Mouse (Mus musculus) midbrain, postnatal 0 days (tissue): ENCODE data around the gene Gm44973. TPM values are rescaled to one million over a fixed set of nuclear protein-coding genes. Genes with fewer than 3 reads are reported as not detected.

Experiments used
- ATAC-seq: fragments of 200-750 bp; cut with Nextera tagmentation; 2 replicates; pipeline ENCODE4 v1.8.0; 2017; ENCODE audit warnings: moderate number of reproducible peaks, mild to moderate bottlenecking, moderate TSS enrichment, moderate library complexity; ENCODE audit not compliant: low FRiP score
- DNase-seq: peaks from one replicate; pipeline ENCODE4 v3.0.0-alpha.2; 2015; ENCODE audit warnings: low spot score
- H3K27ac ChIP-seq: fragments of 300-500 bp; sonication (generic); 2 replicates; pipeline ENCODE4 v1.5.1; 2014; ENCODE audit warnings: low read depth, mild to moderate bottlenecking, low read length, mixed read lengths
- H3K27me3 ChIP-seq: fragments of 300-500 bp; sonication (generic); 2 replicates; pipeline ENCODE4 v1.6.1; 2014; ENCODE audit warnings: low read length, control low read depth, mixed read lengths; ENCODE audit not compliant: insufficient read depth
- H3K36me3 ChIP-seq: fragments of 300-500 bp; sonication (generic); 2 replicates; pipeline ENCODE4 v1.6.1; 2014; ENCODE audit warnings: low read length, control low read depth, mixed read lengths; ENCODE audit not compliant: insufficient read depth
- H3K4me1 ChIP-seq: fragments of 300-500 bp; sonication (generic); 2 replicates; pipeline ENCODE4 v1.6.1; 2014; ENCODE audit warnings: mild to moderate bottlenecking, control low read depth, antibody characterized with exemption, low read length, mixed read lengths; ENCODE audit not compliant: insufficient read depth
- H3K4me2 ChIP-seq: fragments of 300-500 bp; sonication (generic); 2 replicates; pipeline ENCODE4 v1.6.1; 2014; ENCODE audit warnings: low read depth, mild to moderate bottlenecking, low read length, mixed read lengths; ENCODE audit not compliant: poor library complexity, severe bottlenecking
- H3K4me3 ChIP-seq: fragments of 300-500 bp; sonication (generic); 2 replicates; pipeline ENCODE4 v1.5.1; 2014; ENCODE audit warnings: low read depth, mild to moderate bottlenecking, low read length, moderate library complexity
- H3K9ac ChIP-seq: fragments of 300-500 bp; sonication (generic); replicated peaks from 2 replicates; pipeline ENCODE4 v1.6.1; 2014; ENCODE audit warnings: mild to moderate bottlenecking, low read length, moderate library complexity, mixed read lengths; ENCODE audit not compliant: poor library complexity, severe bottlenecking
- H3K9me3 ChIP-seq: fragments of 300-500 bp; sonication (generic); 2 replicates; pipeline ENCODE4 v1.6.1; 2016; ENCODE audit warnings: low read length, control low read depth
- CTCF ChIP-seq: IDR thresholded peaks from 2 replicates; pipeline ENCODE4 v1.5.1; 2016; ENCODE audit warnings: antibody characterized with exemption, mild to moderate bottlenecking
- WGBS: fragments of 180-500 bp; shearing (Covaris S2); extraction: QIAGEN DNeasy Blood & Tissue Kit; methylation state at CpG from one replicate; pipeline ENCODE4 v1.1.7; 2014; 5-methylcytosine and 5-hydroxymethylcytosine counted together
- polyA plus RNA-seq: library from polyadenylated mRNA; unstranded; fragments of >200 nt; fragmentation: Nextera tagmentation; extraction: Ambion mirVana; gene quantifications from 2 replicates; pipeline ENCODE4 v1.2.1, GENCODE M21; 2015
- total RNA-seq: library from RNA; depleted of rRNA; stranded (reverse); fragments of >200 nt; gene quantifications from 2 replicates; pipeline ENCODE4 v1.2.3, GENCODE M21; 2014

Gene Gm44973
- total and polyA plus RNA-seq, 2 experiments from 2014 or later, result 1.2 TPM; not detected in 1

- no peaks in the 10 kb centered on the region for H3K27me3 ChIP-seq
- peaks cover 21% of the 10 kb centered on the region; the same call in 1 of the 2 replicates for H3K9me3 ChIP-seq
- H3K9ac ChIP-seq, result no peak overlapping the region
- no peak overlapping the region for H3K4me3 ChIP-seq
- H3K4me1 ChIP-seq, result no peaks in the 10 kb centered on the region
- no peak for DNase-seq
- H3K4me2 ChIP-seq, result no peak overlapping the region
- ATAC-seq, result no peak
- WGBS, result 89% methylated on average over 62 of the region's 63 CpGs
- H3K27ac ChIP-seq, result no peak overlapping the region
- H3K36me3 ChIP-seq, result peaks cover 71% of the 10 kb centered on the region
- TF ChIP-seq CTCF, result no peak
Observed at GRCm38 (mm10) chr7:5030554-5031275, 15.4 kb downstream of the Gm44973 start.

DNA sequence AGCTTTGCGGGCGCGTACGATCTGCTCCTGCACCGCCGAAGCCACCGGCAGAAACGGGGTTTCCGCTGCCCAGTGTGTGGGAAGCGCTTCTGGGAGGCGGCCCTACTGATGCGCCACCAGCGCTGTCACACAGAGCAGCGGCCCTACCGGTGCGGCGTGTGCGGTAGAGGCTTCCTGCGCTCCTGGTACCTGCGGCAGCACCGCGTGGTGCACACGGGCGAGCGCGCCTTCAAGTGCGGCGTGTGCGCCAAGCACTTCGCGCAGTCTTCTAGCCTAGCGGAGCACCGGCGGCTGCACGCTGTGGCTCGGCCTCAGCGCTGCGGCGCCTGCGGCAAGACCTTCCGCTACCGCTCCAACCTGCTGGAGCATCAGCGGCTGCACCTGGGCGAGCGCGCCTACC is 16.2 kb downstream of the Gm44973 start:
- H3K9me3 ChIP-seq, result peaks cover 21% of the 10 kb centered on the region; the same call in 1 of the 2 replicates
- H3K27ac ChIP-seq, result no peak overlapping the region
- H3K4me2 ChIP-seq, result no peak overlapping the region
- 83% methylated on average over 46 of the region's 46 CpGs for WGBS
- TF ChIP-seq CTCF, result no peak
- H3K36me3 ChIP-seq, result peaks cover 76% of the 10 kb centered on the region
- ATAC-seq (no peak), DNase-seq (no peak)
- no peak overlapping the region for H3K4me3 ChIP-seq
- no peaks in the 10 kb centered on the region for H3K4me1 ChIP-seq
- H3K27me3 ChIP-seq, result no peaks in the 10 kb centered on the region
- H3K9ac ChIP-seq, result no peak overlapping the region

DNA sequence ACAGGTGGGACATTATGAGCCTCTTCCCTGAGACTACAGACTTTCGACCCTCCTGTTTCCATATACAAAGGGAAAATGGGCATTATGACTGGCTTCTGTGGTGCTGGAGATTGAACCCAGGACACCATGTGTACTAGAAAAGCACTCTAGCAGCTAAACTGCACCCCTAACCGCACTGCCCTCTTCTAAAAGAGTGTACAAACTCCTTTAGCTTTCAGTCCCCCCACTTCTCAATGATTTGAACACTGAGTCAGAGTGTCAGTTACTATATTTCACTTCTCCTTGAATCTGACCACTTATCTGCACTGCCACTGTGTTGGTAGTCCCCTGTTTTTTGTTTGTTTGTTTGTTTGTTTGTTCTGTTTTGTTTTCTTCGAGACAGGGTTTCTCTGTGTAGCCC is 18.5 kb downstream of the Gm44973 start, which contains the start of gene 4632433K11Rik:
TSS of gene 4632433K11Rik (plus strand) at position 301 of the 400 bp plus-strand sequence.
- Histone ChIP-seq H3K4me3 (no peak within 1 kb of the TSS), H3K4me1 (peaks cover 6% of the 10 kb centered on the region; the same call in 1 of the 2 replicates), H3K9ac (no peak within 1 kb of the TSS), H3K36me3 (peaks cover 63% of the 10 kb centered on the region), H3K4me2 (no peak within 1 kb of the TSS), H3K9me3 (peaks cover 21% of the 10 kb centered on the region; the same call in 1 of the 2 replicates), H3K27me3 (no peaks in the 10 kb centered on the region), H3K27ac (no peak within 1 kb of the TSS)
- ATAC-seq (no peak), DNase-seq (no peak)
- 93% methylated on average over 3 of the region's 3 CpGs for WGBS
- TF ChIP-seq CTCF, result no peak

DNA sequence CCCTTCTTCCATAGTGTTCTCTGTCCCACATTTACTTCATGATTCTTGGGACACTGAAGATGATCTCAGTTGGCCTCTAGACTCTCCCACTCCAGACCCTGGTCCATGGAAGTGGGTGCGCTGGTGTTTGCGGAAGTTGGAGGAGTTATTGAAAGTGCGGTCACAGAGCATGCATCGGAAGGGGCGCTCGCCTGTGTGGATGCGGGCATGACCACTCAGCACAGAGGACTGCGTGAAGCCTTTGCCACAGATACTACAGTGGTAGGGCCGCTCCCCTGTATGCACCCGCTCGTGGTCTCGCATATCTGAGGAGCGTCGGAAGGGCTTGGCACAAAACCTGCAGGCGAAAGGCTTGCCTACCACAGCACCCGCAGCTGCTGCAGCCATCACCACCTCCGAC is 20.3 kb downstream of the Gm44973 start:
- H3K4me1 ChIP-seq, result peaks cover 6% of the 10 kb centered on the region; the same call in 1 of the 2 replicates
- H3K27me3 ChIP-seq, result no peaks in the 10 kb centered on the region
- no peak overlapping the region for H3K4me2 ChIP-seq
- H3K4me3 ChIP-seq, result no peak overlapping the region
- H3K9me3 ChIP-seq, result peaks cover 11% of the 10 kb centered on the region; the same call in 1 of the 2 replicates
- WGBS, result 95% methylated on average over 17 of the region's 17 CpGs
- peaks cover 45% of the 10 kb centered on the region for H3K36me3 ChIP-seq
- ATAC-seq (no peak), DNase-seq (no peak)
- TF ChIP-seq CTCF, result no peak
- no peak overlapping the region for H3K27ac ChIP-seq
- H3K9ac ChIP-seq, result no peak overlapping the region

DNA sequence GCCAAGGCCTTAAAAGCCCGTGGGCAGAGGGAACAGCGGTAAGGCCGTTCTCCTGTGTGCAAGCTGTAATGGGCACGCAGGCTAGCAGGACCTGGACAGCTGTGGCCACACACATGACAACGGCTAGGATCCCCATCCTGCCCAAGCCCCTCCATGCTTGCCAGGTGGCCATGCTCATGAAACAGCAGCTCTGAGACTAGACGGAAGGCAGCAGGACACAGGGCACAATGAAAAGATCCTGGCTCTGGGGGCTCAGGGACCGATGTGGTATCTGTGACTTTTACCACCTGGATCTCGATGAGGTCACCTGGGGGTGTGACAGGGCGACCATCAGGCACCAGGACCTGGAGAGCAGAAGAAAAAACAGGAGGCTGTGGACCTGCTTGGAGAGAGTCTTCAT is 20.8 kb downstream of the Gm44973 start:
- Histone ChIP-seq H3K9ac (no peak overlapping the region), H3K4me2 (no peak overlapping the region), H3K4me1 (peaks cover 6% of the 10 kb centered on the region; the same call in 1 of the 2 replicates), H3K27me3 (no peaks in the 10 kb centered on the region), H3K9me3 (0 out of 2 replicates have a peak, but pooled peaks cover 8% of the 10 kb centered on the region), H3K4me3 (no peak overlapping the region), H3K27ac (no peak overlapping the region), H3K36me3 (peaks cover 40% of the 10 kb centered on the region)
- TF ChIP-seq CTCF, result no peak
- ATAC-seq (no peak), DNase-seq (no peak)
- 96% methylated on average over 9 of the region's 9 CpGs for WGBS

- no peak for TF ChIP-seq CTCF
- Histone ChIP-seq H3K36me3 (peaks cover 31% of the 10 kb centered on the region), H3K27ac (no peak overlapping the region), H3K9ac (no peak overlapping the region), H3K4me1 (peaks cover 6% of the 10 kb centered on the region; the same call in 1 of the 2 replicates), H3K4me3 (no peak overlapping the region), H3K4me2 (no peak overlapping the region), H3K9me3 (no peaks in the 10 kb centered on the region), H3K27me3 (no peaks in the 10 kb centered on the region)
- DNase-seq, result no peak
- 94% methylated on average over 7 of the region's 7 CpGs for WGBS
- no peak for ATAC-seq
Observed at GRCm38 (mm10) chr7:5037026-5037425, 21.7 kb downstream of the Gm44973 start.
